Mouse (Mus musculus) small intestine, adult 10 weeks (tissue): ENCODE data around the gene Hist2h2bb. TPM values are rescaled to one million over a fixed set of nuclear protein-coding genes. Genes with fewer than 3 reads are reported as not detected.

Source experiments
- polyA plus RNA-seq: library from polyadenylated mRNA; stranded (reverse); fragments of 350-450 nt; fragmentation: Illumina TruSeq; extraction: RNeasy Lipid Tissue Mini Kit (QIAGEN cat#74804); gene quantifications from one replicate; pipeline ENCODE4 v1.2.3, GENCODE M21; 2014; ENCODE audit warnings: low replicate concordance

Gene Hist2h2bb
- not detected for polyA plus RNA-seq

DNA sequence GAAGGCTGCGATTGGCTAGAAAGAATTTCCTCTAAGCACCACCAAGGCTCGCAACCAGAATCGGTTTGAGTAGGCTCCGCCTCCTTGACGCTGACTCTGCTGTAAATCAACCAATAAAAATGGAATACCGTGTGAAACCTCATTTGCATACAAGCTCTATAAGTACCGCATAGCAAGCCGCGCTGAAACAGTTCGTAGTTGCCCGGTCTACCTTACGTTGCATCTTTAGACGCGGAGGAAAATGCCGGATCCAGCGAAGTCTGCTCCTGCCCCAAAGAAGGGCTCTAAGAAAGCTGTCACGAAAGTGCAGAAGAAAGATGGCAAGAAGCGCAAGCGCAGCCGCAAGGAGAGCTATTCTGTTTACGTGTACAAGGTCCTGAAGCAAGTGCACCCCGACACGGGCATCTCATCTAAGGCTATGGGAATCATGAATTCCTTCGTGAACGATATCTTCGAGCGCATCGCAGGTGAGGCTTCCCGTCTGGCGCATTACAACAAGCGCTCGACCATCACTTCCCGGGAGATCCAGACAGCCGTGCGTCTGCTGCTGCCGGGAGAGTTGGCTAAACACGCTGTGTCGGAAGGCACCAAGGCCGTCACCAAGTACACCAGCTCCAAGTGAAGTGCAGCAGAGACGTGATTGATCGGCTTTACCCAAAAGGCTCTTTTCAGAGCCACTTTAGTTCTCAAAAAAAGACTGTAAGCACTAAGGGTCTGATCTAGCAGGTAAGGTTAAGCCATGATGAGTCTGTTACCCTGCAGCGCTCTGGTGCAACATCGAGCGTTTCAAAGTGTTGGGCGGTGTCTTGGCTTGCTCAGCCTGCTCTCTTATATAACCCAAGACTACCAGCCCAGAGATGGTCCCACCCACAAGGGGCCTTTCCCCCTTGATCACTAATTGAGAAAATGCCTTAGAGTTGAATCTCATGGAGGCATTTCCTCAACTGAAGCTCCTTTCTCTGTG is at the start of gene Hist2h2bb:
Hist2h2bb (plus strand) TSS at position 242 of the 964 bp plus-strand sequence.

DNA sequence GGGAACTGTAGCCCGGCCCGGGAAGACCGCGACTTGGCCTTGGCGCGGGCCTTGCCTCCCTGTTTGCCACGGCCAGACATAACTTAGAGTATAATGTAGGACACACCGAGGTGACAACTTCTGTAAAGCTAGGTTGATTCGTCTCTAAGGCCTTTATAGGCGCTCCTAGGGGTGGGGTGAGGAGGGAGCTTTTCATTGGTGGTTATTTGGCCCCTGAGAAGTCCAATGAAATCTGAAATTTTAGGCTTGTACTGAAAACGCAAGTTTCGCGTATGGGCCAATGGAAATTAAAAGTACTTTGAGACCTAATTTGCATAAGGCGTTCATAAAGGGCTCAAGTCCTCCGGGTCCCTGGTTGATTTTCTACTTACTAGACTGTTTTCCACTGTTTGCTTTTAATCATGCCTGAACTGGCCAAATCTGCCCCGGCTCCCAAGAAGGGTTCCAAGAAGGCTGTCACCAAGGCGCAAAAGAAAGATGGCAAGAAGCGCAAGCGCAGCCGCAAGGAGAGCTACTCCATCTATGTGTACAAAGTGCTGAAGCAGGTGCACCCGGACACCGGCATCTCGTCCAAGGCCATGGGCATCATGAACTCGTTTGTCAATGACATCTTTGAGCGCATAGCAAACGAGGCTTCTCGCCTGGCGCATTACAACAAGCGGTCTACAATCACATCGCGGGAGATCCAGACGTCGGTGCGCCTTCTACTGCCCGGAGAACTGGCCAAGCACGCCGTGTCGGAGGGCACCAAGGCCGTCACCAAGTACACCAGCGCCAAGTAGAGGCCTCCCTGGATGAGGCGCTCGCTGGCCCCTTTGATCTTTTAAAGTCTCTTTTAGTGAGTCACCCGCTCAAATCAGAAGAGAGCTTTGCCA is 48.5 kb upstream of the Hist2h2bb start, which contains the start of the genes Hist2h2ac and Hist2h2be:
Hist2h2ac (minus strand) TSS at position 116 of the 875 bp plus-strand sequence.
Hist2h2be (plus strand) TSS at position 355 of the 875 bp plus-strand sequence.

GRCm38 (mm10) chr3:96238954-96239793 is 30.4 kb upstream of the Hist2h2bb start, which contains the start of gene Hist2h3c2:
Gene Hist2h3c2 (minus strand): TSS chr3:96239127.

DNA sequence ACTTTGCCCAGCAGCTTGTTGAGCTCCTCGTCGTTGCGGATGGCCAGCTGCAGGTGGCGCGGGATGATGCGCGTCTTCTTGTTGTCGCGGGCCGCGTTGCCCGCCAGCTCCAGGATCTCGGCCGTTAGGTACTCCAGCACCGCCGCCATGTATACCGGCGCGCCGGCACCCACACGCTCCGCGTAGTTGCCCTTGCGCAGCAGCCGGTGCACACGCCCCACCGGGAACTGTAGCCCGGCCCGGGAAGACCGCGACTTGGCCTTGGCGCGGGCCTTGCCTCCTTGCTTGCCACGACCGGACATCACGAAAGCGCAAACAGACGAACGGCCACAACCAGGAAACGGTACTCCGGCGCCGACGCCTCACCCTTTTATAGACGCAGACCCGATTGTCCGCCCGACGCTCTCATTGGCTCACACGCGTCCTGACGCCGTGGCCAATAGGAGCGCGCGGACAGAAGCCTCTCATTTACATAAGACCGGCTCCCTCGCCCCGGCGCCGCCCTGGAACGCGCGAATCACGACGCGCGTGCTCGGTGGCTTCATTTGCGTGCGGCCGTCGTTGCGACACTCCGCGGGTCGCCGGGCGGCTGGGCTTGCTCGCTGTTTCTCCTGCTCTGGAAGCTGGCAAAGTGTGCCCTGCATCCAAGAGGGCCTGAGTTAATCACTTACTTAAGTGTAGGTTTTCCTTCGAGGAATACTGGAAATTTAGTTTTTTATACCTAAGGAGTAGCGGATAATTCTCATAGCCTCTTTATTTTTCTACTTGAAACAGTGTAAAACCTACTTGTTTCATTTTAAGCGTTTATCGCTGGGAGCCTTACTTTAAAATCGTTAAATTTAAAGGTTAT is 29.4 kb upstream of the Hist2h2bb start, which contains the start of gene Hist2h2aa2:
Hist2h2aa2 (minus strand) TSS at position 328 of the 850 bp plus-strand sequence.

GRCm38 (mm10) chr3:96245003-96245886 is 24.3 kb upstream of the Hist2h2bb start, which contains the start of gene Hist2h2aa1:
Gene Hist2h2aa1 (plus strand): TSS chr3:96245497.

DNA sequence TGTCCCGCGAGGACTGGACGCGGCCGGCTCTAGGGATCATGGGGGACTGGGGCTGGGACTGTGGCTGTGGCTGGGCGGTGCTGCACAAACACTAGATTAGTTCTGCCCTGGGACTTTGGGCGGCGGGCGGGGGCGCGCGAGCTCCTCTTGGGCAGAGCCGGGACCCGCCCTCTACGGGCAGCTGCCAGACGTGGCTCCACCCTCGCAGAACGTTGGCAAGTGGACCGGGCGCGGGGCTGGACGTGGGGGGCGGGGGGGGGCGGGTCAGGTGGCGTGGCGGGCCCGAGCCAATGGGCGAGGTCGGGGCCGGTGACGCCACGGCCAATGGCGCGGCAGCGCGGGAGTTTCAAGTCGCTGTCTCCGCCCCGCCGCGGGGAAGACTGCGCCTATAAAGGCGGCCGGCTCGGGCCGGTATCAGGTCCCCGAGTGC is 23.1 kb upstream of the Hist2h2bb start, which contains the start of gene Hist2h3c1:
Hist2h3c1 (plus strand) TSS at position 259 of the 430 bp plus-strand sequence.

GRCm38 (mm10) chr3:96262979-96263550 is 6.5 kb upstream of the Hist2h2bb start, which contains the start of gene Hist2h4:
Gene Hist2h4 (minus strand): TSS chr3:96263311.

GRCm38 (mm10) chr3:96268051-96268775 is 1.3 kb upstream of the Hist2h2bb start, which contains the start of gene Hist2h3b:
Gene Hist2h3b (plus strand): TSS chr3:96268654.

GRCm38 (mm10) chr3:96293787-96294186 is 24.2 kb downstream of the Hist2h2bb start, which contains the start of gene Fcgr1:
Gene Fcgr1 (minus strand): TSS chr3:96293969.

Other genes starting within 250 kb of the Hist2h2bb start
- gene Vps45, start 211.3 kb upstream of the Hist2h2bb start, polyA plus RNA-seq: 43.1 TPM
- gene Otud7b, start 165.2 kb upstream of the Hist2h2bb start, polyA plus RNA-seq: 18.3 TPM
- gene Mtmr11, start 107.7 kb upstream of the Hist2h2bb start, polyA plus RNA-seq: 8.0 TPM
- 9.9 TPM for gene Sf3b4, start 97.4 kb upstream of the Hist2h2bb start, polyA plus RNA-seq
- gene Sv2a, start 88.6 kb upstream of the Hist2h2bb start, polyA plus RNA-seq: 0.11 TPM
- gene Bola1, start 50.0 kb upstream of the Hist2h2bb start, polyA plus RNA-seq: 1.8 TPM
- not detected for gene Hist2h2ab, start 49.9 kb upstream of the Hist2h2bb start, polyA plus RNA-seq
- gene Hist2h2ac, start 48.9 kb upstream of the Hist2h2bb start, polyA plus RNA-seq: not detected
- gene Hist2h2be, start 48.6 kb upstream of the Hist2h2bb start, polyA plus RNA-seq: 9.9 TPM
- 1.3 TPM for gene Hist2h3c2, start 30.6 kb upstream of the Hist2h2bb start, polyA plus RNA-seq
- gene Hist2h2aa2, start 29.5 kb upstream of the Hist2h2bb start, polyA plus RNA-seq: not detected
- not detected for gene Hist2h2aa1, start 24.3 kb upstream of the Hist2h2bb start, polyA plus RNA-seq
- gene Hist2h3c1, start 23.1 kb upstream of the Hist2h2bb start, polyA plus RNA-seq: 23.6 TPM
- not detected for gene Hist2h4, start 6.4 kb upstream of the Hist2h2bb start, polyA plus RNA-seq
- not detected for gene Hist2h3b, start 1.1 kb upstream of the Hist2h2bb start, polyA plus RNA-seq
- 1.2 TPM for gene Fcgr1, start 24.2 kb downstream of the Hist2h2bb start, polyA plus RNA-seq
- gene BC107364, start 182.6 kb downstream of the Hist2h2bb start, polyA plus RNA-seq: not detected